Mouse (Mus musculus) right cerebral cortex, postnatal 25 days (tissue): ENCODE results near the gene Szrd1.

Experiments
- DNase-seq: peaks from one replicate; pipeline ENCODE4 v3.0.0; 2022

The Szrd1 gene

GRCm38 (mm10) chr4:141113831-141114230 lies 25.7 kb downstream of the Szrd1 start:
- no peak for DNase-seq

- DNase-seq: no peak
Observed at GRCm38 (mm10) chr4:141108196-141108732, 31.3 kb downstream of the Szrd1 start.

- DNase-seq: no peak
Observed at GRCm38 (mm10) chr4:141106526-141107183, 32.9 kb downstream of the Szrd1 start.

GRCm38 (mm10) chr4:141101855-141102254 lies 37.7 kb downstream of the Szrd1 start:
- DNase-seq: no peak

- DNase-seq: no peak
Observed at GRCm38 (mm10) chr4:141101291-141101690, 38.3 kb downstream of the Szrd1 start.

GRCm38 (mm10) chr4:141099956-141100355 lies 39.6 kb downstream of the Szrd1 start:
- DNase-seq: no peak

GRCm38 (mm10) chr4:141098935-141099334 lies 40.6 kb downstream of the Szrd1 start:
- no peak for DNase-seq

- DNase-seq: no peak
Observed at GRCm38 (mm10) chr4:141096710-141097109, 42.9 kb downstream of the Szrd1 start.

GRCm38 (mm10) chr4:141095016-141095415 lies 44.6 kb downstream of the Szrd1 start:
- DNase-seq: no peak

GRCm38 (mm10) chr4:141088714-141089113 lies 50.9 kb downstream of the Szrd1 start:
- DNase-seq: peak; percentile 49

- no peak for DNase-seq
Observed at GRCm38 (mm10) chr4:141088033-141088432, 51.5 kb downstream of the Szrd1 start, which contains the start of gene Spata21. Gene Spata21, plus strand, starts transcription at chr4:141088333.

- no peak for DNase-seq
Observed at GRCm38 (mm10) chr4:141086862-141087261, 52.7 kb downstream of the Szrd1 start.

GRCm38 (mm10) chr4:141078510-141079137 lies 61.0 kb downstream of the Szrd1 start:
- DNase-seq: no peak

GRCm38 (mm10) chr4:141077681-141078509 lies 61.7 kb downstream of the Szrd1 start, which contains the start of gene Necap2:
Gene Necap2, minus strand, starts transcription at chr4:141078357.
- DNase-seq: peak; percentile 94

- no peak for DNase-seq
Observed at GRCm38 (mm10) chr4:141076761-141077506, 62.6 kb downstream of the Szrd1 start.

- no peak for DNase-seq
Observed at GRCm38 (mm10) chr4:141074109-141074508, 65.5 kb downstream of the Szrd1 start.

- DNase-seq: peak; percentile 75
Observed at GRCm38 (mm10) chr4:141073661-141074060, 65.9 kb downstream of the Szrd1 start.

GRCm38 (mm10) chr4:141072502-141072901 lies 67.1 kb downstream of the Szrd1 start:
- DNase-seq: no peak

- peak; percentile 32 for DNase-seq
Observed at GRCm38 (mm10) chr4:141069731-141070130, 69.8 kb downstream of the Szrd1 start.

GRCm38 (mm10) chr4:141068655-141069054 lies 70.9 kb downstream of the Szrd1 start:
- no peak for DNase-seq

- DNase-seq: no peak
Observed at GRCm38 (mm10) chr4:141067516-141068046, 72.0 kb downstream of the Szrd1 start.
